Mouse (Mus musculus) lung, adult 2 months (tissue): Measurements from ENCODE around the gene Spdef.

ENCODE experiments used
- CTCF ChIP-seq: fragments of 200-500 bp; IDR thresholded peaks from 2 replicates; pipeline ENCODE4 v1.5.1; 2011; ENCODE audit warnings: mild to moderate bottlenecking, low read length, control low read depth; ENCODE audit not compliant: insufficient read depth
- POLR2A ChIP-seq: fragments of 200-500 bp; IDR thresholded peaks from 2 replicates; pipeline ENCODE4 v1.6.1; 2011; ENCODE audit warnings: low read depth, mild to moderate bottlenecking, control low read depth, low read length, borderline replicate concordance; ENCODE audit errors: extremely low read depth

DNA sequence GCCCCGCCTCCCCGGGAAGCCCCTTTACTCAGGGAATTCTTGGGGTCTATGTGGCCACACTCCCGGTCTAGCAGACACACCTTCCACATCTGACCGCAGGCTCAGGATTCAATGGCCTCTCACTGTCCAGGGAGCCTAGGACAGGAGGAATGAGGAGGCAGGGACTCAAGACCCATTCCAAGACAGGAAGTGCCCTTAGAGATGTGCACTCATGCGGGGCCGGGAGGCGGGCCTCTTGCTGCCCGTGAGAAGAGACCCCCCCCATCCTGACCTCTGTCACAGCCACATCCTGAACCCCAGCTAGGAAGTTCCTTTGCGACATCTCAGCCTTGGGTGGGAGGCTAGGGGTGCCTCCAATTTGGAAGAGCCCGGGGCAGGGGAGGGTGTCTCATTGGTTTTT, 3.7 kb downstream of the Spdef start:
- TF ChIP-seq CTCF: no peak
- no peak for TF ChIP-seq POLR2A
